Mouse (Mus musculus): ENCODE data around the gene Zcchc17. TPM values are rescaled to one million over a fixed set of nuclear protein-coding genes. Genes with fewer than 3 reads are reported as not detected.

Gene Zcchc17
- polyA plus RNA-seq, 1 experiment: 17.1 TPM

DNA sequence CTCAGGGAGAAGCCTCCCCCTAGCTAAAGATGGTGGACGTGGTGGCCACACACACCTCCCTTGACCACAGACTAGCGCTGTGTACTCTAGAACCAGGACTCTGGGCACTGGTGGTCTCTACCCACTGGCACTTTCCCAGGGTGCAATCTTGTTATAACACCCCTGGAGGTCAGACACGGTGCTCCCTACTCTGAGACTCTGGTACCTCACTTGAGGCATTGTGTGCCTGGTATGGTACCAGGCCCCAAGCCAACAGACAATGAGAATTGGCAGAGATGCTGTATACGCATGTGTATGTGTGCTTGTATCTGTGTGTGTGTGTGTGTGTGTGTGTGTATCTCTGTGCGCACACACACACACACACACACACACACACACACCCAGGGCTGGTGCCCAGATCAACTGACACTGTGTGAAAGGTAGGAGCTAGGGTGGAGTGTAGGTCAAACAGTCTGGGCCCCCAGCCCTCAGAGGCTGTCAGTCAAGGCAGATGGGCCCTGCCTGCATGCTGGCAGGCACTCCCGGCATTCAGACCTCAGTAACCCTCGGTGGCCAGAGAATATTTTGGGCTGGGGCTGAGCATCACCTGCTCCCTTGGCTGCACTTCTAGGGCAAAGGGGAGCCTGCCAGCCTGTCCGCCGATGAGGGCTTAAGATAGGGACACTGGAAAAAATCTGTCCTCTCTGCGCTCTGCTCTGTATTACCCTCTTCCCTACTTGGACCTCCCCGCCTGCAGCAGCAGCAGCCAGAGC is 60.7 kb downstream of the Zcchc17 start:
- TF ChIP-seq POLR2A (IDR thresholded peaks at IDR 0.05; ENCODE audit: low read depth, low read length) (no peak), CTCF (IDR thresholded peaks at IDR 0.05; ENCODE audit: extremely low read depth, insufficient read length, insufficient replicate concordance, low read depth, low read length) (no peak)
- WGBS: 81% methylated on average over 11 of the region's 11 CpGs
- Histone ChIP-seq H3K4me3 (ENCODE audit: low read depth, low read length) (no peak overlapping the region), H3K36me3 (ENCODE audit: control insufficient read depth, insufficient read depth, low read length) (no peaks in the 10 kb centered on the region), H3K27me3 (ENCODE audit: control insufficient read depth, insufficient read depth, low read length) (no peaks in the 10 kb centered on the region), H3K27ac (ENCODE audit: insufficient read depth, low read depth, low read length) (no peak overlapping the region), H3K4me1 (ENCODE audit: control insufficient read depth, insufficient read depth, insufficient read length, low read length) (no peaks in the 10 kb centered on the region; the same call in 1 of the 2 replicates)

DNA sequence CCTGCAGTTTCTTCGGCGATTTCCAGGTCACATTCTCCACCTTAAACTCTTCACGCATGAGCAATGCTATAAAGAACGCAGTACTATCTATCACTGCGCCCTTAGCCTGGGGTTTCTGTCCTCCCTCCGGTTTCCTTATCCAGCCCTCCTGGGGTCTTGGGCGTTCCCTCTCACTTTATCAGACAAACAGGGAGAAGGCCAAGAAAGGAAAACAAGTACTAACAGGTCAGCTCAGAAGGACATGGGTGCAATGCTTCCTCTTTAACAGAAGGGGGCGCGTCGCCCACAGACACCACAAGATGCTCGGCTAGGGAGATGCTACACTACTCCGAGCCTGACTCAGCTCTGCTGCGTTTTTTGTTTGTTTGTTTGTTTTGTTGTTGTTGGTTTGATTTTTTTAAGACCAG is 62.6 kb downstream of the Zcchc17 start:
- Histone ChIP-seq H3K27me3 (ENCODE audit: control insufficient read depth, insufficient read depth, low read length) (no peaks in the 10 kb centered on the region), H3K36me3 (ENCODE audit: control insufficient read depth, insufficient read depth, low read length) (no peaks in the 10 kb centered on the region), H3K27ac (ENCODE audit: insufficient read depth, low read depth, low read length) (no peak overlapping the region), H3K4me1 (ENCODE audit: control insufficient read depth, insufficient read depth, insufficient read length, low read length) (no peaks in the 10 kb centered on the region; the same call in 1 of the 2 replicates), H3K4me3 (ENCODE audit: low read depth, low read length) (no peak overlapping the region)
- TF ChIP-seq POLR2A (IDR thresholded peaks at IDR 0.05; ENCODE audit: low read depth, low read length) (no peak), CTCF (IDR thresholded peaks at IDR 0.05; ENCODE audit: extremely low read depth, insufficient read length, insufficient replicate concordance, low read depth, low read length) (peak; percentile 68; the same call in 1 of the 2 replicates)
- 29% methylated on average over 13 of the region's 13 CpGs for WGBS

DNA sequence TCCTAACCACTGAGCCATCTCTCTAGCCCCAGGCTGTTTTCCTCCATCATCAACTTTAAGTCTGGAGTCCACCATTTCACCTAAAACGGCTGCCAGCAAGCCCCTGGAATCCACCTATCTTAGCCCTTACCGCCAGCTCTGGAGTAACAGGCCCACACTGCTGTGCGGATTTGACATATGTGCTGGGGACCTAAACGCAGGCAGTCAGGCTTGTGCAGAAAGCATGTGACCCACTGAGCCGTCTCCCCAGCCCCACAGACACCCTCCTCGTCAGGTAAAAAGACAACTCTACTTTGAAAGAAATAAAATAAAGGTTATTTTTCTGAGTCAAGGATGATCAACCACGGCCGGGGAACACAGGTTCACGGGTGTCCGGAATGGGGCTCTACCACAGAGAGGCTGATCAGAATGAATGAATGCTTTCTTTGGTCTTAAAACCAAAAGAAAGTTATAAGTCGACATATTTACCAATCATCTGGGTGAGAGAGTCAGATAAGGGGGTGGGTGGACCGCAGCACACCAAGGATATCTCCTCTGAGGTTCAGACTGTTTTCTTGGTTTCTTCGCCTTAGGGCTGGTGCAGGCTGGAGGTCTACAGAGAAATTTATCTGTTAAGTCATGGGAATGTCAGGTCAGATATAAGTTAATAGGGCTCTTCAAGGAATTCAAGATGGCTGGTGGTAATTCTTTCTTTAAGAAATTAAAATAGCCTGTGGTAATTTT is 63.3 kb downstream of the Zcchc17 start:
- H3K27me3 ChIP-seq (ENCODE audit: control insufficient read depth, insufficient read depth, low read length): no peaks in the 10 kb centered on the region
- H3K36me3 ChIP-seq (ENCODE audit: control insufficient read depth, insufficient read depth, low read length): no peaks in the 10 kb centered on the region
- WGBS: 89% methylated on average over 13 of the region's 13 CpGs
- no peaks in the 10 kb centered on the region; the same call in 1 of the 2 replicates for H3K4me1 ChIP-seq (ENCODE audit: control insufficient read depth, insufficient read depth, insufficient read length, low read length)
- no peak overlapping the region for H3K4me3 ChIP-seq (ENCODE audit: low read depth, low read length)
- no peak for TF ChIP-seq CTCF (IDR thresholded peaks at IDR 0.05; ENCODE audit: extremely low read depth, insufficient read length, insufficient replicate concordance, low read depth, low read length)
- no peak for TF ChIP-seq POLR2A (IDR thresholded peaks at IDR 0.05; ENCODE audit: low read depth, low read length)
- H3K27ac ChIP-seq (ENCODE audit: insufficient read depth, low read depth, low read length): no peak overlapping the region

DNA sequence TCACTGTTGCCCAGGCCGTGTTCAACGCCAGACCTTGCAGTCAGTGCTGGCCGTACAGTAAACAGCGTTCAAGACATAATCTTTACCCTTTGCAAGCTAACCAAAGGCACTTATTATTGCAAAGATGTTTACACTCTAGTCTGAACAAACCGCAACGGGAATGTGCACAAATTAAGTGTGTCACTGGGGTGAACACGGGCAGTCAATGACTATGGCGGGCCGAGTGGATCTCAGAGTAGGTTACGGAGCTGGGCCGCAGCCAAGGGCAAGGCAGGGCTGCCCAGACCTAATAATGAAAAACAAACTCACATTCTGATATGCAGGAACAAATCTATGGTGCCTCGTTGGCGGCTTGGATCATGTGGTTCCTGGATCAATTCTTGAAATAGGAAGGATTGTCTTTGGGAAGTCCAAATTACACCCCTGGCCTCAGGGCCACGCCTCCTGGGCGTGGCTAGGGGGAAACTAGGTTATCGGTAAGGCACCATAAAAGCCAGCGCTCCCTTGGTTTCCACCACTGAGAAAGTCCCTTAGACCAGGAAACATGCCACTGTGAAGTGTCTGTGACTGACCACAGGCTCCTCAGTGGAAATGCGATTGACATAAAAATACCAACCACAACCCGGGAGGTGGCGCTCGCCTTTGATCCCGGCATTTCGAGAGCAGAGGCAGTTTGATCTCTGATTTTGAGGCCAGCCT is 64.5 kb downstream of the Zcchc17 start:
- WGBS: 23% methylated on average over 23 of the region's 23 CpGs
- Histone ChIP-seq H3K27ac (ENCODE audit: insufficient read depth, low read depth, low read length) (no peak overlapping the region), H3K36me3 (ENCODE audit: control insufficient read depth, insufficient read depth, low read length) (no peaks in the 10 kb centered on the region), H3K4me3 (ENCODE audit: low read depth, low read length) (no peak overlapping the region), H3K4me1 (ENCODE audit: control insufficient read depth, insufficient read depth, insufficient read length, low read length) (no peaks in the 10 kb centered on the region; the same call in 1 of the 2 replicates), H3K27me3 (ENCODE audit: control insufficient read depth, insufficient read depth, low read length) (no peaks in the 10 kb centered on the region)
- TF ChIP-seq CTCF (IDR thresholded peaks at IDR 0.05; ENCODE audit: extremely low read depth, insufficient read length, insufficient replicate concordance, low read depth, low read length) (peak; percentile 46; the same call in 1 of the 2 replicates), POLR2A (IDR thresholded peaks at IDR 0.05; ENCODE audit: low read depth, low read length) (no peak)

DNA sequence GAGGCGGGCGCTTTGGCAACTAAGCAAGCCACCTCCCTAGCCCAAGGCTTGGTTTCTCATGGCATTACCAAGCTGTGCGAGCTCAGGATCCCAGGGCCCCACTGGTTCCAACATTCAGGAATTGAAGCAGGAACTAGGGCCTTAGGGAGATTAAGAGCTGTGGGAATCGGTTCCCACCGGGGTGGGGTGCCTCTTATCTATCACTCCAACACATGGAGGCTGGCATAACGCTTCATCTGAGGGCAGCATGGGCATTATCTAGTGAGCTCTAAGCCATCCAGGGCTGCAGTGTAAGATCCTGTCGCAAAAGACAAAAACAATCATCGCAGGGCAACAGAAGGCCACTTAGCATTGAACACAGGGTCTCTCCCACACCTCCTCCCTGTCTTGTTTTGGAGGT is 65.2 kb downstream of the Zcchc17 start:
- no peak for TF ChIP-seq POLR2A (IDR thresholded peaks at IDR 0.05; ENCODE audit: low read depth, low read length)
- TF ChIP-seq CTCF (IDR thresholded peaks at IDR 0.05; ENCODE audit: extremely low read depth, insufficient read length, insufficient replicate concordance, low read depth, low read length): no peak
- H3K4me3 ChIP-seq (ENCODE audit: low read depth, low read length): no peak overlapping the region
- H3K27ac ChIP-seq (ENCODE audit: insufficient read depth, low read depth, low read length): no peak overlapping the region
- H3K4me1 ChIP-seq (ENCODE audit: control insufficient read depth, insufficient read depth, insufficient read length, low read length): no peaks in the 10 kb centered on the region; the same call in 1 of the 2 replicates
- WGBS: 72% methylated on average over 8 of the region's 8 CpGs
- H3K36me3 ChIP-seq (ENCODE audit: control insufficient read depth, insufficient read depth, low read length): no peaks in the 10 kb centered on the region
- no peaks in the 10 kb centered on the region for H3K27me3 ChIP-seq (ENCODE audit: control insufficient read depth, insufficient read depth, low read length)

DNA sequence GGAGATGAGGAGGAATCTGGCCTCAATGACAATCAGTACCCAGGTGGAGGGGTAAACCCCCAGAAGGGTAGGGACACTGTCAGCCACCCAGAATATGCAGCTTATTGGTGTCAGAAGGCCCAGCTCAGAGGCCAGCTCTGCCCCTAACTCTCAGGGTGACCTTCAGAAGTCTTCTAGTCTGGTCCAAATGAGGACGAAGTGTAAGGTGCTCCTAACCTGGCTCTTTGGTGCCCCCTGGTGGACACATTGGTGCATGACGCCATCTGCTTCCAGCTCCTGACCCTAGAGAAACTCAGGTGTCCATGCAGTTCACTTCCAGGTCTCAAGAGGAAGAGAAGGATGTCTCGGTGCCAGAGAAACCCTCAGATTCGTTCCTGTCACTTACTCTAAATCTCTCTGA is 67.5 kb downstream of the Zcchc17 start:
- no peak overlapping the region for H3K4me3 ChIP-seq (ENCODE audit: low read depth, low read length)
- no peaks in the 10 kb centered on the region for H3K27me3 ChIP-seq (ENCODE audit: control insufficient read depth, insufficient read depth, low read length)
- H3K27ac ChIP-seq (ENCODE audit: insufficient read depth, low read depth, low read length): no peak overlapping the region
- H3K36me3 ChIP-seq (ENCODE audit: control insufficient read depth, insufficient read depth, low read length): no peaks in the 10 kb centered on the region
- TF ChIP-seq POLR2A (IDR thresholded peaks at IDR 0.05; ENCODE audit: low read depth, low read length): no peak
- peak; percentile 97 for TF ChIP-seq CTCF (IDR thresholded peaks at IDR 0.05; ENCODE audit: extremely low read depth, insufficient read length, insufficient replicate concordance, low read depth, low read length)
- H3K4me1 ChIP-seq (ENCODE audit: control insufficient read depth, insufficient read depth, insufficient read length, low read length): no peaks in the 10 kb centered on the region; the same call in 1 of the 2 replicates
- WGBS: 1% methylated on average over 4 of the region's 4 CpGs

Measured in small intestine, adult 2 months (tissue).